Mouse (Mus musculus): ENCODE data around the gene Chsy1. TPM values are rescaled to one million over a fixed set of nuclear protein-coding genes. Genes with fewer than 3 reads are reported as not detected.

The Chsy1 gene
- total RNA-seq, 1 experiment from 2014 or later: 43.3 TPM

DNA sequence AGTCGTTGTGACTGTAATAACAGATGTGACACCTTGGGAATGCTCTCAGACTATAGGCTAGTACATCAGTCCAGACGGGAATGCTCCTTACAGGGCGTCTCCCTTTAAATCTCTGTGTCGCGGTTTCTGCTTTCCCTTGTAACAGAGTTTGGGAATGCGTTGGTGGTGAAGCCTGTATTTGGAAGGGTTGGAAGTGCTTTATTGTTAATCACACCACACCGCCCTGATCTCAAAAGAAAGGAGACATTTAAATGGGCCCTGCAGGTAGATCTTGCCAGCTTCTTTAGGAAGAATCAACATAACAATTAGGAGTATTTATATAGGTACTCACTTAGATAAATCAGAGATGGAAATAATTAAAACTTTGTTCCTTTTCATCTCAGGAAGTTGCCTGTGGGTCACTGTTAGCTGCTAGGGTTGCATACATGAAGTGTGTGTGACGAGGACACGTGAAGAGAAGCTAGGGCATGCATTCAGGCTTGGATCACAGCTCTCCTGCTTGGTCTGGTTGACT, 49.4 kb downstream of the Chsy1 start:
- no peak for ATAC-seq (replicated peaks in 1 of 2; ENCODE audit: insufficient read depth in 1 of 2, low FRiP score in 2 of 2, low TSS enrichment in 1 of 2, low read depth in 1 of 2, poor library complexity in 2 of 2, severe bottlenecking in 2 of 2)

GRCm38 (mm10) chr7:66159961-66160360, 50.6 kb downstream of the Chsy1 start:
- no peak for ATAC-seq (replicated peaks in 1 of 2; ENCODE audit: insufficient read depth in 1 of 2, low FRiP score in 2 of 2, low TSS enrichment in 1 of 2, low read depth in 1 of 2, poor library complexity in 2 of 2, severe bottlenecking in 2 of 2)

GRCm38 (mm10) chr7:66161836-66162235, 52.5 kb downstream of the Chsy1 start:
- no peak for ATAC-seq (replicated peaks in 1 of 2; ENCODE audit: insufficient read depth in 1 of 2, low FRiP score in 2 of 2, low TSS enrichment in 1 of 2, low read depth in 1 of 2, poor library complexity in 2 of 2, severe bottlenecking in 2 of 2)

- no peak for ATAC-seq (replicated peaks in 1 of 2; ENCODE audit: insufficient read depth in 1 of 2, low FRiP score in 2 of 2, low TSS enrichment in 1 of 2, low read depth in 1 of 2, poor library complexity in 2 of 2, severe bottlenecking in 2 of 2)
Observed at GRCm38 (mm10) chr7:66162489-66162888, 53.2 kb downstream of the Chsy1 start.

- ATAC-seq (replicated peaks in 1 of 2; ENCODE audit: insufficient read depth in 1 of 2, low FRiP score in 2 of 2, low TSS enrichment in 1 of 2, low read depth in 1 of 2, poor library complexity in 2 of 2, severe bottlenecking in 2 of 2): no peak
Observed at GRCm38 (mm10) chr7:66162981-66163380, 53.7 kb downstream of the Chsy1 start.

GRCm38 (mm10) chr7:66164427-66165031, 55.2 kb downstream of the Chsy1 start:
- no peak for ATAC-seq (replicated peaks in 1 of 2; ENCODE audit: insufficient read depth in 1 of 2, low FRiP score in 2 of 2, low TSS enrichment in 1 of 2, low read depth in 1 of 2, poor library complexity in 2 of 2, severe bottlenecking in 2 of 2)

GRCm38 (mm10) chr7:66165036-66165798, 55.9 kb downstream of the Chsy1 start:
- no peak for ATAC-seq (replicated peaks in 1 of 2; ENCODE audit: insufficient read depth in 1 of 2, low FRiP score in 2 of 2, low TSS enrichment in 1 of 2, low read depth in 1 of 2, poor library complexity in 2 of 2, severe bottlenecking in 2 of 2)

DNA sequence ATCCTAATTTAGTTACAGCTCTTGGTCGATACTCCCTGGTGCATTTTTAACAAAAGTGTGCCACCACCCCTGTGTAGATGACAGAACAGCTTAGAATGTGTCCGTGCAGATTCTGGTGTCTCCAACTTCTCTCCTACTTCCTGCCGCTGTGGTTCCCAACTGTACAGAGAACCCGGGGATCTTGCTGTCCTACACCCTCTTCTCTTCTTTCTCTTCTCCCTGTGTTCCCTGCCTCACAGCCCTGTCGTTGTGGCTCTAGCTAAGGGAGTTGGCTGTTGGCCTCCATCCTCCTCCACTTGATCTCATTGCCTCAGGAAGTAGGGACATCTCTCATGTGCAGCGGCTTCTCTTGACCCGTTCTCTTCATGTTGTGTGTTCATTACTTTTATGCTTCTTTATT, 59.6 kb downstream of the Chsy1 start:
- ATAC-seq (replicated peaks in 1 of 2; ENCODE audit: insufficient read depth in 1 of 2, low FRiP score in 2 of 2, low TSS enrichment in 1 of 2, low read depth in 1 of 2, poor library complexity in 2 of 2, severe bottlenecking in 2 of 2): no peak

GRCm38 (mm10) chr7:66169476-66169875, 60.2 kb downstream of the Chsy1 start:
- ATAC-seq (replicated peaks in 1 of 2; ENCODE audit: insufficient read depth in 1 of 2, low FRiP score in 2 of 2, low TSS enrichment in 1 of 2, low read depth in 1 of 2, poor library complexity in 2 of 2, severe bottlenecking in 2 of 2): no peak

- ATAC-seq (replicated peaks in 1 of 2; ENCODE audit: insufficient read depth in 1 of 2, low FRiP score in 2 of 2, low TSS enrichment in 1 of 2, low read depth in 1 of 2, poor library complexity in 2 of 2, severe bottlenecking in 2 of 2): no peak
Observed at GRCm38 (mm10) chr7:66170802-66171505, 61.6 kb downstream of the Chsy1 start.

DNA sequence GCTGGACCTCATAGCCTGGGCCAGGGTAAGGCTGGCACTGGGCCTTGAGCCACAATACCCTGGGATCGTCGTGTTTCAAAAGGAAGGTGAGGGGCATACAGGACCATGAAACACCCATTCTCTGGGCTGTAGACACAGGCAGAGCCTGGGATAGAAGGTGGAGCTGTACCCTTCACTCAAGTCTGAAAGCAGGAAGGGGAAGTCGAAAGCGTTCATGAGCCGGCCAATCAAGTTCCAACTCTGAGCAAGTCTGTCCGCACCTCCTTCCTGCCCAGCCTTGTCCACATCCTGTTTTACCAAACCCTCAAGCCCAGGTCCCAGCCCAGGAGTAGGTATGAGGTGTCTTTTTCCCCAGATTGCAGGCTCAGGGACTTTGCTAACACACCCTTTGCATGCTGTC, 66.4 kb downstream of the Chsy1 start:
- peak; percentile 51 to 71 for ATAC-seq (replicated peaks in 1 of 2; ENCODE audit: insufficient read depth in 1 of 2, low FRiP score in 2 of 2, low TSS enrichment in 1 of 2, low read depth in 1 of 2, poor library complexity in 2 of 2, severe bottlenecking in 2 of 2)

DNA sequence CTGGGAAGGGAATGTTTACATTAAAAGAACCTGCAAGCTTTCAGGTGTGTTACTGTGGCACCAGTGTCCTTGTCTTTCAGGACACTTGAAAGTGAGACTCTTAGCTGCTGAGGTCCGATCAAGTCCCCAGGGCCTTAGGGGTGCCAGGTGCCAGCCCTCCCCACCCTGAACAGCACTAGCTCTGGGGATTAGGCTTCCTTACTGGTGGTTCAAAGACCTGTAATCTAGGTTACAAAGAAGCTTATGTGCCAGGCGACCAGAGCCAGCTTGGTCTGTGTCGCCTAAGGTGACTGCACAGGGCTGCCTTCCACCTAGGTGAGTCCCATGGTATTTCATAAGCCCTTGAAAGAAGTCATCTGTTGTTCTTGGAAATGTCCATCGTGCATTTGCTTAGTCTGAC, 66.9 kb downstream of the Chsy1 start:
- no peak for ATAC-seq (replicated peaks in 1 of 2; ENCODE audit: insufficient read depth in 1 of 2, low FRiP score in 2 of 2, low TSS enrichment in 1 of 2, low read depth in 1 of 2, poor library complexity in 2 of 2, severe bottlenecking in 2 of 2)

DNA sequence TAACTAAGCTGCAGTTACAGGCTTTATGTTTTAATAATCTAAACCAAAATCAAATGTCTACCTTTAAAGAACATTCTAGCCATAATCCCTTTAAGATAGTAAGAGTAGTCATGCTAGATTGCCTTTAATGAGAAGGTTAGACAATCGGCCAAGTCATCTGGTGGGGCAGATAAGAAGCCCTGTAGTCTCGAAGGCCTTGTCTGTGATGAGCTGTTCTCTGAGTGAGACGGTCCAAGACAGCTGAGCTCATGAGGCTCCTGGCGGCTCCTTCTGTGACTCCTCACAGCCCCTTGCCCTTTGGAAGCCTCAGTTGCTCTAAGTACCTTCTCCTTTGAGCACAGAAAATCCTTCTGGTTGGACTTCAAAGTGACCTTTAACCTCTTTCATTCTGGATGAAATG, 67.6 kb downstream of the Chsy1 start:
- no peak for ATAC-seq (replicated peaks in 1 of 2; ENCODE audit: insufficient read depth in 1 of 2, low FRiP score in 2 of 2, low TSS enrichment in 1 of 2, low read depth in 1 of 2, poor library complexity in 2 of 2, severe bottlenecking in 2 of 2)

DNA sequence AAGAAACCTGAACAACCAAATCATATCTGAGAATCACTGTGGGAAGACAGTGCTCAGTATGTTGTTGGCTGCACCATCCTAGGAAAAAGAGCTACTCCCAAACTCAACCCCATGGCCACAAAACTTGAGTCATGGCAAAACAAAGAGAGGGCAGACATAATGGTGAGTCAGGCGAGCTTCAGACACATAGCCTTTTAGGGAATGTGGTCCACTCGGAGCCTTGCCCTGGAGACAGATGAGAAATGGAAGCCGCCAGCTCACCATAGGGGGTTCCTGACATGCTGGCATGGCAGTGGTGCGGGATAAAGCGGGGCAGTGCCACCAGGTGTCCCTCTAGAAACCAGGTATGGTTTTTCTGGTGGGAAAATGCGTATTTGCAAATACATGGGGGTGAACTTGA, 68.8 kb downstream of the Chsy1 start:
- ATAC-seq (replicated peaks in 1 of 2; ENCODE audit: insufficient read depth in 1 of 2, low FRiP score in 2 of 2, low TSS enrichment in 1 of 2, low read depth in 1 of 2, poor library complexity in 2 of 2, severe bottlenecking in 2 of 2): no peak

- ATAC-seq (replicated peaks in 1 of 2; ENCODE audit: insufficient read depth in 1 of 2, low FRiP score in 2 of 2, low TSS enrichment in 1 of 2, low read depth in 1 of 2, poor library complexity in 2 of 2, severe bottlenecking in 2 of 2): peak; percentile 57 to 61
Observed at GRCm38 (mm10) chr7:66179120-66179581, 69.8 kb downstream of the Chsy1 start.

DNA sequence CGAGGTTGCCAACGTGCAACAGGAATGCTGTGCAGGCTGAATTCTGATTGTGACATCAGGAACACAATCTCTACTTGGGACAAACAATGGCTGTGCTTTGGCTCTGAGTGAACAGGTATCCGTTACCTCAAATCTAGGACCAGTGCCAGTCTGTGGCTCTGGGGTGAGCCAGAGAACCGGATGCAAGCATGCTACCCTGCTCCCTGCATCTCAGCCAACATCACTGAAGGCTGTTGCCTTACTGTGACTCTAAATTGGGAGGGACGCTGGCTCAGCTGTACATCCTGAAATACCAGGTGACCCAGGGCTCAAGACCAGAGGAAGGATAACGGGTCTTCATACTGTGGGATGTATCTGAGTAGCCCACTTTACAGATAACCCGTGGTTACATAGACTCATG, 70.4 kb downstream of the Chsy1 start:
- peak; percentile 11 to 13; a peak in 3 of 4 replicates for ATAC-seq (replicated peaks in 1 of 2; ENCODE audit: insufficient read depth in 1 of 2, low FRiP score in 2 of 2, low TSS enrichment in 1 of 2, low read depth in 1 of 2, poor library complexity in 2 of 2, severe bottlenecking in 2 of 2)

DNA sequence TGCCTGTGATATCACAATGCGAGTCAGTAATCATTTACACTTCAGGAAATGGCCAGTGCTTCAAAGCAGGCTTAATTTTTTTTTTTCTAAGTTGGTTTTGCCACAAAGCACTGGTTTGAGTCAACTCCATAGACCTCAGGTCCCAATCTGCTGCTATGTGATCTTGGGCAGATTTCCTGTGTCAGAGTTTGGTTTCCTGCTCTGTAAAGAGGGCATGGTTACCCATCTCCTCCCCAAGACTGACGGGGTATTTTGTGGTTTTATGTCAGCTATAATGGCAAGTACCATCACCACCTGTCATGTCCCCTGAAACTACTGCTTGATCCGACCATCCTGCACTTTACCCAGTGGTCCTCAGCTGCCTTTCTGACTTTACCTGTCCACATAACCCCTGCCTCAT, 70.9 kb downstream of the Chsy1 start:
- peak; percentile 55 to 63 for ATAC-seq (replicated peaks in 1 of 2; ENCODE audit: insufficient read depth in 1 of 2, low FRiP score in 2 of 2, low TSS enrichment in 1 of 2, low read depth in 1 of 2, poor library complexity in 2 of 2, severe bottlenecking in 2 of 2)

GRCm38 (mm10) chr7:66180711-66181365, 71.5 kb downstream of the Chsy1 start:
- ATAC-seq (replicated peaks in 1 of 2; ENCODE audit: insufficient read depth in 1 of 2, low FRiP score in 2 of 2, low TSS enrichment in 1 of 2, low read depth in 1 of 2, poor library complexity in 2 of 2, severe bottlenecking in 2 of 2): no peak
